Mouse (Mus musculus): Measurements from ENCODE around the gene Mafb. TPM values are rescaled to one million over a fixed set of nuclear protein-coding genes. Genes with fewer than 3 reads are reported as not detected.

Mafb gene
- 10.1 and 12.0 TPM in 2 replicates for polyA plus RNA-seq (2015; fragmentation: Nextera tagmentation; extraction: Ambion mirVana)

DNA sequence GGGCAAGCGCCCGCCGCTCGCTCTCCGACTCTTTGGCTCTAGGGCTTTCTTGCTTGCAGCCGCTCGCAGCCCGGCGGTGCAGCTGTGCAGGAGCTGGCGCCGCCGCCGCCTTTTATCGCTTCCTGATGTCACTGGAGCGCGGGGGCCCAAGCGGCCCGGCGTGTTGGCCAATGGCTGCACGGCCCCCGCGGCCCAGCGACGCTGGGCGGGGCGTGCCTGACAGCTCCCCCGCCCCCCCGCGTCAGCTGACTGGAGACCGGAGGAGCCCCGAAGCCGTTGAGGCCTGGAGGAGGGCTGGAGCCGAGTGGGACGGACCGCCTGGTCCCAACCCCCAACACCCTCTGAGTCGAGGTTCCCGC is at the start of gene Mafb:
Gene Mafb, minus strand, starts transcription at position 86 of the 359 bp plus-strand sequence.
- Histone ChIP-seq H3K9me3 (no peaks in the 10 kb centered on the region), H3K36me3 (no peaks in the 10 kb centered on the region), H3K9ac (peak within 1 kb of the TSS; percentile 66), H3K27me3 (replicated peaks) (peaks cover 75% of the 10 kb centered on the region), H3K4me2 (replicated peaks) (peak within 1 kb of the TSS; percentile 98), H3K4me1 (replicated peaks) (peaks cover 30% of the 10 kb centered on the region), H3K27ac (peak within 1 kb of the TSS; percentile 70), H3K4me3 (replicated peaks) (peak within 1 kb of the TSS; percentile 59)
- peak; percentile 94 for ATAC-seq
- under 1% methylated on average over 29 of the region's 37 CpGs for WGBS

GRCm38 (mm10) chr2:160415161-160415560 is 48.3 kb upstream of the Mafb start:
- Histone ChIP-seq H3K9ac (no peak overlapping the region), H3K36me3 (no peaks in the 10 kb centered on the region), H3K4me1 (replicated peaks) (no peaks in the 10 kb centered on the region), H3K4me3 (replicated peaks) (no peak overlapping the region), H3K9me3 (no peaks in the 10 kb centered on the region), H3K4me2 (replicated peaks) (no peak overlapping the region), H3K27me3 (replicated peaks) (no peaks in the 10 kb centered on the region), H3K27ac (no peak overlapping the region)
- no peak for ATAC-seq
- WGBS, result 83% methylated on average over 8 of the region's 8 CpGs

- no peak overlapping the region for H3K9ac ChIP-seq
- no peaks in the 10 kb centered on the region for H3K4me1 ChIP-seq (replicated peaks)
- ATAC-seq, result no peak
- no peak overlapping the region for H3K27ac ChIP-seq
- H3K4me2 ChIP-seq (replicated peaks), result no peak overlapping the region
- H3K27me3 ChIP-seq (replicated peaks), result no peaks in the 10 kb centered on the region
- no peak overlapping the region for H3K4me3 ChIP-seq (replicated peaks)
- H3K36me3 ChIP-seq, result no peaks in the 10 kb centered on the region
- no peaks in the 10 kb centered on the region for H3K9me3 ChIP-seq
- 88% methylated on average over 11 of the region's 11 CpGs for WGBS
Observed at GRCm38 (mm10) chr2:160414736-160415135, 47.9 kb upstream of the Mafb start.

- H3K9me3 ChIP-seq, result no peaks in the 10 kb centered on the region
- H3K4me3 ChIP-seq (replicated peaks), result no peak overlapping the region
- H3K36me3 ChIP-seq, result no peaks in the 10 kb centered on the region
- no peak overlapping the region for H3K4me2 ChIP-seq (replicated peaks)
- 98% methylated on average over 5 of the region's 5 CpGs for WGBS
- no peaks in the 10 kb centered on the region for H3K4me1 ChIP-seq (replicated peaks)
- H3K27me3 ChIP-seq (replicated peaks), result no peaks in the 10 kb centered on the region
- no peak for ATAC-seq
- H3K27ac ChIP-seq, result no peak overlapping the region
- no peak overlapping the region for H3K9ac ChIP-seq
Observed at GRCm38 (mm10) chr2:160413982-160414381, 47.1 kb upstream of the Mafb start.

DNA sequence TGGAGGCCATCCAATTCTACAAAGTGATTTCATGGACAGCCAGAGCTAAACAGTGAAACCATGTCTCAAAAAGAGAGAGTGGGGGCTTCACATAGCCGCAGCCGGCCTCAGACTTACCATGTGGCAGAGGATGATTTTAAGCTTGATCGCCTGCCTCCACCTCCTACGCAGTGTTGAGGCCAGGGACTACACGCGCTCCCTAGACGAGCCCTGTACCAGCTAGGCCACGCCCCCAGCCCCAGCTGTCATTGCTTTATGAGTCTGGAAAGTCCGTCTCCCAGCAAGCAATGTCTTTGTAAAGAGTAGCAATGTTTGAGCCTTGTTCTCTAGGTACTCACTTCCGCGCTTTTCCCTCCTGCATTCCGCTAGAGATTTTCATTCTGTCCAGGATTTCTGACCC is 46.2 kb upstream of the Mafb start:
- Histone ChIP-seq H3K27ac (no peak overlapping the region), H3K9me3 (no peaks in the 10 kb centered on the region), H3K4me3 (replicated peaks) (no peak overlapping the region), H3K27me3 (replicated peaks) (no peaks in the 10 kb centered on the region), H3K36me3 (no peaks in the 10 kb centered on the region), H3K4me1 (replicated peaks) (no peaks in the 10 kb centered on the region), H3K4me2 (replicated peaks) (no peak overlapping the region), H3K9ac (no peak overlapping the region)
- 51% methylated on average over 12 of the region's 12 CpGs for WGBS
- no peak for ATAC-seq

DNA sequence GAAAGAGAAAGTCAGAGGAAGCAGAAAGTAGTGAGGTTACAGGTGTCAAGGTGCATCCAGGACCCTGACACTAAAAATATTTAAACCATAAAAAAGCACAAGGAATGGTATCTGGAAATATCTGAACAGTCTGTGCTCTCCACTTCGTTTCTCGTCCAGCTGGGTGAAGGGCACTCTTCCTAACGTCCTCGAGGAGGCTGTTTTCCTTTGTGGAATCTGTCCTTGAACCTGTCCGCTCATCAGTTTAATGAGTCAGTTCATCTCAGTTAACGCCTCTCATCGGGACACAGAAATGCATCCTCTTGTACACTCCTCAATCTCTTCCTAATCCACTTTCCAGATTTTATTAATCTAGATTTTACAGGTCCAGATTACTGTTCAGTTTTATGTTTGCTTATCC is 44.6 kb upstream of the Mafb start:
- 69% methylated on average over 7 of the region's 7 CpGs for WGBS
- Histone ChIP-seq H3K36me3 (no peaks in the 10 kb centered on the region), H3K9me3 (no peaks in the 10 kb centered on the region), H3K27me3 (replicated peaks) (no peaks in the 10 kb centered on the region), H3K4me3 (replicated peaks) (no peak overlapping the region), H3K9ac (no peak overlapping the region), H3K27ac (no peak overlapping the region), H3K4me2 (replicated peaks) (no peak overlapping the region), H3K4me1 (replicated peaks) (no peaks in the 10 kb centered on the region)
- no peak for ATAC-seq

DNA sequence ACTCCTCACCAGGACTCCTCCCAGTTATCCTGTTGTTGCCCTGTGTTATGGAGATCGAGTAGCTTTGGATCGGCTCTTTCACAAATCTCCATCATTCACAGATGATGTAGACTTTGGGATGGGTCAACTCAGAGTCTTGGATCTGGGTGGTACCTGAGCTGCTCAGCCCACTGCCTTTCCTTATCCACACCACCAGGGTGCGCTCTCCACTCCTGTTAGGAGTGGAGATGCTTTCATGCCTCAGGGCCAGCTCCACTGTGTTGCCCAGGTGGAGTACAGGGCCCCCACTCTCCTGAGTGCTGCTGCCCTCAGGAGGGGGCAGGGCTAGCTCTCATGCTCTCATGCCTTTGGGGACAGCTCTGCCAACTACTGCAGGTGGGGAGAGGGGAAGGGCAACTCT is 40.9 kb upstream of the Mafb start:
- H3K27ac ChIP-seq, result no peak overlapping the region
- H3K27me3 ChIP-seq (replicated peaks), result no peaks in the 10 kb centered on the region
- no peak overlapping the region for H3K4me3 ChIP-seq (replicated peaks)
- no peaks in the 10 kb centered on the region for H3K36me3 ChIP-seq
- WGBS, result 86% methylated on average over 3 of the region's 3 CpGs
- H3K4me2 ChIP-seq (replicated peaks), result no peak overlapping the region
- no peak overlapping the region for H3K9ac ChIP-seq
- H3K9me3 ChIP-seq, result no peaks in the 10 kb centered on the region
- ATAC-seq, result no peak
- no peaks in the 10 kb centered on the region for H3K4me1 ChIP-seq (replicated peaks)

DNA sequence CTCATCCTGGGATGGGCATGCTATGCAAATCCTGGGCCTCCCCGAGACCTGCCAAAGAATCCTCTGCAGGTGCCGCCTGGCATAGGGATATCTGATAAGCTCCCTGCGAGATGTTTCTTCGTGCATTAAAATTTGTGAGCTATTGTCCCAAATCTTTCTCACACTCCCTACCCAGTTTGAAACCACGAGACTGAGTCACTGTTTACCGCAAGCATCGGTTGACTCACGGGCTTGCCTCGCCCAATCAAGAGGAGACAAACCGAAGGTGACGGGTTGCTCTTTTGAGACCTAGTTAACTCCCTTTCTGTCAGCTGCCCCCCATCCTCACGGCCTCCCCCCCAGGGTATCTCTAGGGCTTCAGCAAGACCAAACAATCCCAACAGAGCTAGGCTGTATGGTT is 30.9 kb upstream of the Mafb start:
- no peak overlapping the region for H3K4me2 ChIP-seq (replicated peaks)
- no peaks in the 10 kb centered on the region for H3K36me3 ChIP-seq
- H3K9me3 ChIP-seq, result no peaks in the 10 kb centered on the region
- WGBS, result 79% methylated on average over 12 of the region's 12 CpGs
- no peaks in the 10 kb centered on the region for H3K4me1 ChIP-seq (replicated peaks)
- no peak overlapping the region for H3K9ac ChIP-seq
- H3K4me3 ChIP-seq (replicated peaks), result no peak overlapping the region
- H3K27ac ChIP-seq, result no peak overlapping the region
- no peaks in the 10 kb centered on the region for H3K27me3 ChIP-seq (replicated peaks)
- ATAC-seq, result no peak

DNA sequence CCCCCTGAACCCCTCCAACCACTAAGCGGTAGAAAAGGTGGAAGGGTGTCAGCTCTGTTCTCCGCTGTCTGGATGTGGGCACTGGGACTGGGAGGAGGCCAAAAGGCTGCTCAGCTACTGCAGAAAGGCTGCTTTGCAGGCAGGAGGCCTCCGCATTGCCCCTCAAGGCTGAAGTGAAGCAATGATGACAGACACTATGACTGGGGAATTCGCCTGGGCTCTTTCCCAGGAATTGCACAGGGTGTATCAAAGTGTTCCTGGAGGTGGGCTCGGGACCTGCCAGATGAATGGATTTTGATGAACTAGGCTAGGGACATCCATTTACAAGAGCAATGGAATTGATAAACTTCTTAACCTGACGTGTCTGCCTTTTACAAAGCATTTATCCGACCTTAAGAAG is 27.9 kb upstream of the Mafb start:
- no peaks in the 10 kb centered on the region for H3K9me3 ChIP-seq
- no peaks in the 10 kb centered on the region for H3K4me1 ChIP-seq (replicated peaks)
- H3K4me2 ChIP-seq (replicated peaks), result no peak overlapping the region
- no peak overlapping the region for H3K4me3 ChIP-seq (replicated peaks)
- no peak overlapping the region for H3K9ac ChIP-seq
- H3K36me3 ChIP-seq, result no peaks in the 10 kb centered on the region
- H3K27me3 ChIP-seq (replicated peaks), result 0 out of 2 replicates have a peak, but pooled peaks cover 2% of the 10 kb centered on the region
- 79% methylated on average over 7 of the region's 7 CpGs for WGBS
- no peak overlapping the region for H3K27ac ChIP-seq
- ATAC-seq, result no peak

- no peak for ATAC-seq
- H3K36me3 ChIP-seq, result no peaks in the 10 kb centered on the region
- 76% methylated on average over 3 of the region's 3 CpGs for WGBS
- no peak overlapping the region for H3K9ac ChIP-seq
- no peaks in the 10 kb centered on the region for H3K4me1 ChIP-seq (replicated peaks)
- no peaks in the 10 kb centered on the region for H3K9me3 ChIP-seq
- H3K27me3 ChIP-seq (replicated peaks), result 0 out of 2 replicates have a peak, but pooled peaks cover 2% of the 10 kb centered on the region
- no peak overlapping the region for H3K27ac ChIP-seq
- no peak overlapping the region for H3K4me3 ChIP-seq (replicated peaks)
- no peak overlapping the region for H3K4me2 ChIP-seq (replicated peaks)
Observed at GRCm38 (mm10) chr2:160392648-160393047, 25.8 kb upstream of the Mafb start.

DNA sequence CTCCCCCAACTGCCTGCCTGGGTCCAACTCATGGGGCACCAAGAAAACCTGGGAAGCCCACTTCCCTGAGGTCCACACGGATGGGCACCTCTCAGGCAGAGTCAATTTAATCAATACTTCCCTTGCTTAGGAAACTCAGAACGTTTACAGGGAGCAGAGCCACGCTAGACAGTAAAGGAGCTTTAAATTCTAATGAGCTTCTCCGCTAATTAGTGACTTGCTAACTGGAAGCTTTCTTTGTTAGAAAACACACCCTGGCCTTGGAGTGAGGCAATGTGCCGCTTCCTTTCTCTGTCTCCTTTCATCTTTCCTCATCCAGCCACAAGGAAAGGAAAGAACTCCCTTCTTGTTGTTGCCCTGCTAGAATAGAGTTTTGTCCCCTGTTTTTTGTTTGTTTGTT is 21.7 kb upstream of the Mafb start:
- ATAC-seq, result no peak
- no peak overlapping the region for H3K9ac ChIP-seq
- WGBS, result 34% methylated on average over 5 of the region's 5 CpGs
- H3K9me3 ChIP-seq, result no peaks in the 10 kb centered on the region
- H3K4me1 ChIP-seq (replicated peaks), result no peaks in the 10 kb centered on the region
- H3K27ac ChIP-seq, result no peak overlapping the region
- H3K4me3 ChIP-seq (replicated peaks), result no peak overlapping the region
- no peak overlapping the region for H3K4me2 ChIP-seq (replicated peaks)
- 0 out of 2 replicates have a peak, but pooled peaks cover 2% of the 10 kb centered on the region for H3K27me3 ChIP-seq (replicated peaks)
- H3K36me3 ChIP-seq, result no peaks in the 10 kb centered on the region

- Histone ChIP-seq H3K27me3 (replicated peaks) (no peaks in the 10 kb centered on the region), H3K4me1 (replicated peaks) (no peaks in the 10 kb centered on the region), H3K9me3 (no peaks in the 10 kb centered on the region), H3K36me3 (no peaks in the 10 kb centered on the region), H3K27ac (no peak overlapping the region), H3K4me3 (replicated peaks) (no peak overlapping the region), H3K4me2 (replicated peaks) (no peak overlapping the region), H3K9ac (no peak overlapping the region)
- 41% methylated on average over 3 of the region's 3 CpGs for WGBS
- no peak for ATAC-seq
Observed at GRCm38 (mm10) chr2:160383418-160383817, 16.6 kb upstream of the Mafb start.

DNA sequence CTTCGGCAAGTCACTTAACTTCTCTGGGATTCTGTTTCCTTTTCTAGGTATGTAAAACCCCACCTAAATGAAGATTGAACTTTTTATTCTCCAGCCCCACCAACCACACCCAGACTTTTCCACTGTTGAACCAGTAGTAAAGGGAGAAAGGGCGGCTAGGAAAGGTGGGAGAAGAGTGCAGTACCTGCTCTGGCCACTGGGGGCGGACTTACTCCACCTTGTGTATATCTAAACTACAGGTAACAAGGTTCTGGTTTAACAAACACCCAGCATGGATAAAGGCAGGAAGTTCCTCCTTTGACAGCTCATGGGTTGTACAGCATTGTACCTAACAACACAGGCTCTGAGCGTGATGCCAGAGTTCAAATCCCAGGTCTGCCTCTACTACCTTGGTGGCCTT is 11.4 kb upstream of the Mafb start:
- H3K4me1 ChIP-seq (replicated peaks), result no peaks in the 10 kb centered on the region
- H3K4me3 ChIP-seq (replicated peaks), result no peak overlapping the region
- no peak overlapping the region for H3K9ac ChIP-seq
- 43% methylated on average over 4 of the region's 4 CpGs for WGBS
- no peaks in the 10 kb centered on the region for H3K9me3 ChIP-seq
- no peaks in the 10 kb centered on the region for H3K36me3 ChIP-seq
- H3K27ac ChIP-seq, result no peak overlapping the region
- no peak for ATAC-seq
- peaks cover 8% of the 10 kb centered on the region; the same call in 1 of the 2 replicates for H3K27me3 ChIP-seq (replicated peaks)
- H3K4me2 ChIP-seq (replicated peaks), result no peak overlapping the region
